Mouse (Mus musculus): ENCODE measurements around the gene Gm10295. TPM values are rescaled to one million over a fixed set of nuclear protein-coding genes. Genes with fewer than 3 reads are reported as not detected.

Gene Gm10295
- total RNA-seq, 1 experiment, result not detected

DNA sequence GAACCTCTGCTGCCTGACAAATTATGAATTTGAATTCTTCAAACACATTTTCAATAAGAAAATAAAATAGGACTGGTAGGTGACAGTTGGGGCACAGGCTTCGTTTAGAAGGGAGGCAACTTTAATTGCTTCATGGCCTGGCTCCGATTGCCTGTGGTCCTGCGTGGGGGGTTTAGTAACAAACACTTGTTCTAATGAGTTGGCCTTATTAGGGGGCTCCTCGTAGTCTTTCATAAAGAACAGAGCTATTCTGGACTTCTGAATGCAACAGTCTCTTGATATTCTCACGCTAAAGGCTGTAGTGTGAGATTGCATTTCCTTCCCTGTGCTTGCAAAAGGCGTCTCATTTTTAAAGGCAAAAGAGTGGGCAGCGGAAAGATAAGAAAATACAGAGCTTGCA, 33.6 kb upstream of the Gm10295 start:
- no peak overlapping the region for H3K4me3 ChIP-seq (ENCODE audit: insufficient read depth in 1 of 2, low read depth in 1 of 2, low read length in 2 of 2, poor library complexity in 1 of 2, severe bottlenecking in 1 of 2)
- no peaks in the 10 kb centered on the region for H3K9me3 ChIP-seq (ENCODE audit: control insufficient read depth, insufficient read depth, low read depth, low read length)
- no peak for DNase-seq (ENCODE audit: low read depth, low spot score)
- H3K27ac ChIP-seq (ENCODE audit: insufficient read depth, low read depth, low read length, poor library complexity, severe bottlenecking), result no peak overlapping the region
- no peaks in the 10 kb centered on the region for H3K36me3 ChIP-seq (ENCODE audit: control insufficient read depth, insufficient read depth, low read length, poor library complexity, severe bottlenecking)
- no peak overlapping the region for H3K9ac ChIP-seq (ENCODE audit: insufficient read depth, low read depth, low read length, poor library complexity, severe bottlenecking)
- in situ Hi-C loops (cut with MboI; ENCODE audit: low sequenced_read_pairs in 2 of 2, unreplicated experiment in 2 of 2), result no loop called here
- no peaks in the 10 kb centered on the region; a peak in 2 of 4 replicates for H3K4me1 ChIP-seq (ENCODE audit: control insufficient read depth in 2 of 2, insufficient read depth in 2 of 2, low read length in 2 of 2, poor library complexity in 1 of 2)
- TF ChIP-seq ZC3H11A (IDR thresholded peaks at IDR 0.05; ENCODE audit: borderline replicate concordance, low read depth, low read length) (no peak), MAFK (IDR thresholded peaks at IDR 0.05; ENCODE audit: insufficient read depth, low read depth, low read length) (no peak), ZNF384 (IDR thresholded peaks at IDR 0.05; ENCODE audit: low read depth, low read length) (no peak), HCFC1 (IDR thresholded peaks at IDR 0.05; ENCODE audit: borderline replicate concordance, insufficient read depth, low read length) (no peak), CHD2 (IDR thresholded peaks at IDR 0.05; ENCODE audit: low read depth, low read length) (no peak)

DNA sequence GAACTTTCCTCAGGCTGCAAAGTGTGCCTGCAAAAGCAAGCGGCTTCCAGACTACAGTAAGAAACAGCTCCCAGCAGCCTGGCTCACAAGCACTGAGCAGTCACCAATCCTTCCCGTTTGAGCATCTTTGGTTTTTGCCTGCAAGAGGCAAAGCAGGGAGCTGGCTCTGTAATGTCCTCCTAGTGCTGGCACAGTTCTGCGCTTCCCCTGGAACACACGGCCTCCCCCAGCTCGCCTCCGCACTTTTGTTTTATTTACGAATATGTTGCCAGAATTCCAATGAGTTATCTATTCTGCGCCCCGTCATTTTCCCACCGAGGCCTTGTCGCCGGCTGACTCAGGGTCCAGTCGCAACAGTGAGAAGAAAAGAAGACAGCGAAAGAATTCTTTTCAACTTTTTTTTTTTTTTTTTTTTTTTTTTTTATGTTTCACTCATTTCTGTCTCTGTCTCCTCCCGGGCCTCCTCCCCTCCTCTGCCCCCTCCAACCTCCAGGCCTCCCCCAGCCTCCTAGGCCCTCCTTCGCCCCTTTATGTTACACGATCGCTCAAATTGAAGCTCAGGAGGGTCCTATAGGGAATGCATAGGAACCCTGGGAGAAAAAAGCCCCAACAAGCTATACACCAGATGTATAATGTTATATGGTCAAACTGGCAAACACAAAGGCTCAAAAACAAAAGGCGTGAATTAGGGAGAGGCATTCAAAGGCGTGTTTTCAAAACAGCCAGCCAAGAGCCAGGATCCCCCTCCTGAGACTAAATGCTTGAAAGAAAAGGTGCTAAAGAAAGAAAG, 32.3 kb upstream of the Gm10295 start:
- no peaks in the 10 kb centered on the region for H3K9me3 ChIP-seq (ENCODE audit: control insufficient read depth, insufficient read depth, low read depth, low read length)
- no peak for TF ChIP-seq MAFK (IDR thresholded peaks at IDR 0.05; ENCODE audit: insufficient read depth, low read depth, low read length)
- TF ChIP-seq ZNF384 (IDR thresholded peaks at IDR 0.05; ENCODE audit: low read depth, low read length), result 0 out of 2 replicates have a peak, but pooled peaks have one; percentile 21
- no peak for DNase-seq (ENCODE audit: low read depth, low spot score)
- no peak overlapping the region for H3K4me3 ChIP-seq (ENCODE audit: insufficient read depth in 1 of 2, low read depth in 1 of 2, low read length in 2 of 2, poor library complexity in 1 of 2, severe bottlenecking in 1 of 2)
- no peaks in the 10 kb centered on the region; a peak in 2 of 4 replicates for H3K4me1 ChIP-seq (ENCODE audit: control insufficient read depth in 2 of 2, insufficient read depth in 2 of 2, low read length in 2 of 2, poor library complexity in 1 of 2)
- no peak overlapping the region for H3K27ac ChIP-seq (ENCODE audit: insufficient read depth, low read depth, low read length, poor library complexity, severe bottlenecking)
- no peak overlapping the region for H3K9ac ChIP-seq (ENCODE audit: insufficient read depth, low read depth, low read length, poor library complexity, severe bottlenecking)
- in situ Hi-C loops (cut with MboI; ENCODE audit: low sequenced_read_pairs in 2 of 2, unreplicated experiment in 2 of 2), result no loop called here
- no peaks in the 10 kb centered on the region for H3K36me3 ChIP-seq (ENCODE audit: control insufficient read depth, insufficient read depth, low read length, poor library complexity, severe bottlenecking)

DNA sequence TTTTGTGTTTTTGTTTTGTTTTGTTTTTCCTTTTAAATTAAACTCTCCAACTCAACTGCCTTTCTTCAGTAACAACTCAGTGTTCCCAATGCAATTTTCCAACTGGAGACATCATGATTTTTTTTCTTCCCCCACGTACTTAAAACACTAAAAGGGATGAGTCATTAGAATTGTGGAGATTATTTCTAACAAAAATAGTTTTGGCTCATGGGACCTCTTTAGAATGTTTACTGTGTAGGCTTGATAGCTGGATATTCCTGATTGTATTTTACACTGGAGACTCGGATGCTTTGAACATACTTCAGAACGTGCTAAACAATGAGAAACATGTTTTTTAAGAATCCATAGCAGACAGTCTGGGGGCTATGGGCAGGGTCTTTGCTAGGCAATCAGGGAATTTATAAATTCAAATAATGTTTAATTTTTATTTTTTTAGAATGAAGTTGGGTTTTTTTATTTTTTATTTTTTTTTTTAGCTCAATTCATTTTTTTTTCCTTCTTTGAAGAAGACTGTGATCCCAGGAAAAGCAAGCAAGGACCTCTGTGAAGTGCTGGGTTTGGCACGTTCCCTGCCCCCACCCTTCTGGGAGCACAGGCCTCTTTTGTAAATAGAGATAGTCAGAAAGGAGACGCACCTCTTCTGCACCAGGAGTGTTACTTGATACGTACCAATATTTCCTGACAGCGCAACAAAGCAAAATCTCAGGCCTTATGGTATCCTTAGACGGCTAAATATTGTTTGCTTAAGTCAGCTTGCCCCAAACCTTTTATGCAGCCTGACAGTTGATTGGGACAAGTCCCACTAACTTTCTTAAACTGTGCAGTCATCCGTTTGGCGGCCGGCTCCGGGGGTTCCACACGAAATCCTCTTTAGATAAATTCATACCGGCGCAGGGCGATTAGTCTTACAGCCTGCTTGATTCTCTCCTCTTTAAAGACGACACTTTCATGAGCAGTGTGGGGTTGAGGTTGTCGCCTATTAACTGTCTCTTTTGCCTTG, 28.8 kb upstream of the Gm10295 start:
- in situ Hi-C loops (cut with MboI; ENCODE audit: low sequenced_read_pairs in 2 of 2, unreplicated experiment in 2 of 2), result no loop called here
- Histone ChIP-seq H3K4me1 (ENCODE audit: control insufficient read depth in 2 of 2, insufficient read depth in 2 of 2, low read length in 2 of 2, poor library complexity in 1 of 2) (no peaks in the 10 kb centered on the region; a peak in 2 of 4 replicates), H3K27ac (ENCODE audit: insufficient read depth, low read depth, low read length, poor library complexity, severe bottlenecking) (no peak overlapping the region), H3K36me3 (ENCODE audit: control insufficient read depth, insufficient read depth, low read length, poor library complexity, severe bottlenecking) (no peaks in the 10 kb centered on the region), H3K9me3 (ENCODE audit: control insufficient read depth, insufficient read depth, low read depth, low read length) (no peaks in the 10 kb centered on the region), H3K4me3 (ENCODE audit: insufficient read depth in 1 of 2, low read depth in 1 of 2, low read length in 2 of 2, poor library complexity in 1 of 2, severe bottlenecking in 1 of 2) (no peak overlapping the region), H3K9ac (ENCODE audit: insufficient read depth, low read depth, low read length, poor library complexity, severe bottlenecking) (no peak overlapping the region)
- TF ChIP-seq HCFC1 (IDR thresholded peaks at IDR 0.05; ENCODE audit: borderline replicate concordance, insufficient read depth, low read length) (no peak), ZC3H11A (IDR thresholded peaks at IDR 0.05; ENCODE audit: borderline replicate concordance, low read depth, low read length) (no peak), CHD2 (IDR thresholded peaks at IDR 0.05; ENCODE audit: low read depth, low read length) (no peak), MAFK (IDR thresholded peaks at IDR 0.05; ENCODE audit: insufficient read depth, low read depth, low read length) (no peak), ZNF384 (IDR thresholded peaks at IDR 0.05; ENCODE audit: low read depth, low read length) (no peak)
- DNase-seq (ENCODE audit: low read depth, low spot score), result no peak

DNA sequence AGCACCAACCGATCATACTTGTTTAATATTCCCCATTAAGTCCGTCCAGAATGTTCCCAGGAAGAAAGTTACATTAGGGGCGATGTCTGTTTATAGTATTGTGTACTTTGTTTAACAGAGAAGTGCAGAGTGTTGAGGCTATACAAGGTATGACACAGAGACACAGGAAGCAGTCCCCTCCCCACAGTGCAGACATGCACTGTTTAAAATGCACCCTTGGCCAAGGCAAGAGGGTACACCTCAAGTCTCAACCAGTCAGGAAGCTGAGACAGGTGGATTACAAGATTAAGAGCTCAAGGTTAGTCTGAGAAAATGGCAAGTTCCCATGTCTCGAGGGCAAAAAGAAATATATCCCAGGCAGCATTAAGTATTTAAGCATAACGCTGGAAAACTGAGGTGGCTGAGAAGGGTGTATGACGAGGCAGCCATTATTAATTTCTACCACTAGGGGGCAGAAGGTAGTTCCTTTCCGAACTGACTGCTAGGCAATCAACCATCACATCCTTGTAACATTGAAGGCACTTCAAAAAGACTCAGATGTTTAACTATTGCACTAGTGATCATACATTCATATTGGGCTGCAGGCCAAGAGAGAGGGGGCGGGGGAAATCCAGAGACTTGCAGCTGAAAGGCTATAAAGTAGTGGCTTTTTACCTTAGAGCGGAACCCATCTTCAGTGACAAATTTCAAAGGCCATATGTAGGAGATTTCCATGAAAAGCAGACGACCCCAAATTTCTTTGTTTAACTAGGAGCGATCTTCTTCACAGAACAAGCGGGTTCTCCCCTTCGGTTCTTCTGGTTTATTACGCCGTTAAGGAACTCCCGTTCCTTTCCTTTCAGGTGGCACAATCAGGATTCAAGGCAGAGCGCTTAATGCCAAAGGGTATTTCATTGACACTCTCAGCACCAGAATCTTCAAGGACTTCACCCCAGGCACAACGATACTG, 27.8 kb upstream of the Gm10295 start:
- no peak overlapping the region for H3K4me3 ChIP-seq (ENCODE audit: insufficient read depth in 1 of 2, low read depth in 1 of 2, low read length in 2 of 2, poor library complexity in 1 of 2, severe bottlenecking in 1 of 2)

More for the DNA sequence above, 27.8 kb upstream of the Gm10295 start:
- no peak for TF ChIP-seq ZNF384 (IDR thresholded peaks at IDR 0.05; ENCODE audit: low read depth, low read length)
- TF ChIP-seq CHD2 (IDR thresholded peaks at IDR 0.05; ENCODE audit: low read depth, low read length), result no peak
- TF ChIP-seq MAFK (IDR thresholded peaks at IDR 0.05; ENCODE audit: insufficient read depth, low read depth, low read length), result 0 out of 2 replicates have a peak, but pooled peaks have one; percentile 13
- TF ChIP-seq HCFC1 (IDR thresholded peaks at IDR 0.05; ENCODE audit: borderline replicate concordance, insufficient read depth, low read length), result no peak
- TF ChIP-seq ZC3H11A (IDR thresholded peaks at IDR 0.05; ENCODE audit: borderline replicate concordance, low read depth, low read length), result 0 out of 2 replicates have a peak, but pooled peaks have one; percentile 24
- Histone ChIP-seq H3K27ac (ENCODE audit: insufficient read depth, low read depth, low read length, poor library complexity, severe bottlenecking) (no peak overlapping the region), H3K9me3 (ENCODE audit: control insufficient read depth, insufficient read depth, low read depth, low read length) (no peaks in the 10 kb centered on the region), H3K36me3 (ENCODE audit: control insufficient read depth, insufficient read depth, low read length, poor library complexity, severe bottlenecking) (no peaks in the 10 kb centered on the region), H3K4me1 (ENCODE audit: control insufficient read depth in 2 of 2, insufficient read depth in 2 of 2, low read length in 2 of 2, poor library complexity in 1 of 2) (no peaks in the 10 kb centered on the region; a peak in 2 of 4 replicates), H3K9ac (ENCODE audit: insufficient read depth, low read depth, low read length, poor library complexity, severe bottlenecking) (no peak overlapping the region)
- in situ Hi-C loops (cut with MboI; ENCODE audit: low sequenced_read_pairs in 2 of 2, unreplicated experiment in 2 of 2), result no loop called here
- peak; percentile 37 for DNase-seq (ENCODE audit: low read depth, low spot score)

Data from ES-E14 (cell line).